Mouse (Mus musculus) yolk sac, embryonic 10.5 days (tissue): ENCODE measurements around the gene Olfr503.
"Not testable (repeated sequence)": the region's sequence is repeated elsewhere in the genome, so short reads cannot be mapped to it uniquely, and the experiment has no call there.

Experiments
- DNase-seq: peaks from one replicate; pipeline ENCODE4 v3.0.0-alpha.2; 2017; ENCODE audit warnings: low spot score

Gene Olfr503

DNA sequence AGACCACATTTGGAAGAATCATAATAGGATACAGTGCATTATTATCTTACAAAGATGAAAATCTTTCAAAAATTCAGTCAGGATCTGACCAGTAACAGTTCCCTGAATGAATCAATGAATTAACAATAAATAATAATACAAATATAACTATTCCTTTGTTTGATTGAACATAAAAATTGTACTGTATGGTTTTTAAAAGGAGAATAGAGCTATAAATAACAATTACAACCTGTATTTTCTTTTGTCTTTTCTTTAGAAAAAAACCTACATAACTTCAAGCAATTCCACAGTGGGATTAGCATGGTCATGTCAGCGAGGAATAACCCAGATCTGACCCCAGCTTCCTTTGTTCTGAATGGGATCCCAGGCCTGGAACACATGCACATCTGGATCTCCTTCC lies at the start of gene Olfr503:
Olfr503 (plus strand) TSS at position 301 of the 400 bp plus-strand sequence.
- not testable (repeated sequence) for DNase-seq

DNA sequence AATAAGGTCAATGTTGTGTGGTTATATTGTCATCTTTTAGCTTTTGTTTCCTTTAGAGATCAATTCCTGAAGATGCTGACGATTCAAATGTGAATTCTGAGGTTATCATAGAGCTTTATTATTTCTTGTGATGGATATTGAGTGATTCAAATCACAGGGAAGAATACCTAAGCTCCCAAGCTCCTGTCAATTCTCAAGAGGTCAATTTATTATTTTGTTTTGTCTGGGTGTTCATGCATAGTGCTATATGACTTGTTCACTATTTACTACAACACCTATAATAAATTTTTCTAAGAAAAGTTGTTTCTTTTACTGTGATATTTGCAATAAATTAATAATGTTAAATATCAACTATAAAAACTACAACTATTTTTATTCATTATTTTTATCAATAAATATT lies 19.4 kb upstream of the Olfr503 start, which contains the start of gene Olfr502:
Olfr502 (minus strand) TSS at position 101 of the 400 bp plus-strand sequence.
- no peak for DNase-seq

DNA sequence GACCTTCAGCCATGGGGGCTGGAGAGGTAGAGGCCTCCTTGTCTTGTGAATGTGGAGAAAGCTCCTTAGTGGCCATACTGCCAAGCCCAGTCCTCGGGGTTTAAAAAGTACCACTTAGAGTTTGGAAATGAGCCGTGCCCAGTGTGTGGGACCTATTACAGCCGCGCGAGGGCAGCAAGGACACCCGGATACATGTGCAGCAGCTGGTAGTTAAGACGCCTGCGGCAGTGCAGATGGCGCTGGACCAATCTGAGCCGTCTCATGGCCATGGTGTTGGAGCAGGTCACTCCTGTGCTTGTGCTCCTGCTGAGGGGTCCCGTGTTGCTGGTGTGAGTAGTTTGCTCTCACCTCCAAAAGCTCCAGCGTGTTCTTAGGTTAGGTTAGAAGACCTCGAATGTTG lies 1.9 kb upstream of the Olfr503 start:
- DNase-seq = no peak

DNA sequence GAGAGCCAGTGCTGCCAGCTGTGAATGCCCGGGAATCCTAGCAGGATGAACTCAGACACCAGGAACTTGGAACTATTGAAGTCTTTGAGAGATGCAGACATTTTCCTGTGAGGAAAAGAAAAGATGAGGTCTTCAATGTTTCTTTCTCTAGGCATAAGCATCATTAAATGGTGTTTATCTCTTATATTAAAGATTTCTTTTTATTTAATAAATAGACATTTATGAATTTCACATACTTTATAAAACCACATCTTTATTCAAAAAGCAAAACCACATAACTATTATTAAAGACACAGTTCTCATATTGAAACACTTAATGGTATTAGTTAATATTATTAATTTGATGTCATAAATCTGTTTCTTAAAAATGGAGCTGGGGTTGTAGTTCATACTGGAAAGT lies 21.4 kb downstream of the Olfr503 start, which contains the start of gene Olfr504:
Olfr504 (minus strand) TSS at position 101 of the 400 bp plus-strand sequence.
- DNase-seq = no peak

DNA sequence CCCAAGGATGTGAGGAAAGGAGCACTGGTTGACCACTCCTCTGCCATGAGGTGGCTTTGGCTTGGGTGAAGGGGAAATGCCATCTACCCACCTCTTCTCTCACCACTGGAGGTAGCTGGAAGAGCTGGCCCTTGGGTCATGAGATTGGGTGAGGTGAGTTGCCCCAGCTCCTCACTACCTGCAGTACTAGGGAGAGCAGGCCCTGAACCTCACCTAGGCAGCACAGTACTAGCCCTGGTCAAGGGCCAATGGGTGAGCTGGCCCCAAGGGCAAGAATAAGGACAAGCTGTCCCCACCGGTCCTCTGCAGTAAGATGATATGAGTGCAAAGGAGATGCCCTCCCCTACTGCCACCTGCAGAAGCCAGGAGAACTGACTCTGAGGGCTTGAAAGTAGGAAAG lies 45.5 kb downstream of the Olfr503 start:
- no peak for DNase-seq
